Mouse (Mus musculus): ENCODE measurements around the gene Stk32b. TPM values are rescaled to one million over a fixed set of nuclear protein-coding genes. Genes with fewer than 3 reads are reported as not detected.

The Stk32b gene
- total and polyA plus RNA-seq, 2 experiments from 2014 or later = 18.9 to 22.8 TPM

GRCm38 (mm10) chr5:37642486-37642885 is 74.5 kb downstream of the Stk32b start:
- H3K9me3 ChIP-seq (ENCODE audit: low read length) = no peaks in the 10 kb centered on the region
- 42% methylated on average over 7 of the region's 7 CpGs for WGBS
- no peak overlapping the region for H3K9ac ChIP-seq
- no peaks in the 10 kb centered on the region for H3K4me1 ChIP-seq (ENCODE audit: insufficient read depth)
- H3K4me3 ChIP-seq (ENCODE audit: low read depth, low read length) = no peak overlapping the region
- no peaks in the 10 kb centered on the region for H3K36me3 ChIP-seq (ENCODE audit: insufficient read depth)
- no peaks in the 10 kb centered on the region for H3K27me3 ChIP-seq (ENCODE audit: insufficient read depth, low read length)
- H3K4me2 ChIP-seq (ENCODE audit: low read depth) = no peak overlapping the region
- H3K27ac ChIP-seq (ENCODE audit: low read depth, low read length) = no peak overlapping the region
- no peak for TF ChIP-seq CTCF (IDR thresholded peaks at IDR 0.05; ENCODE audit: low read depth)
- no peak for ATAC-seq
- DNase-seq = peak; percentile 40

DNA sequence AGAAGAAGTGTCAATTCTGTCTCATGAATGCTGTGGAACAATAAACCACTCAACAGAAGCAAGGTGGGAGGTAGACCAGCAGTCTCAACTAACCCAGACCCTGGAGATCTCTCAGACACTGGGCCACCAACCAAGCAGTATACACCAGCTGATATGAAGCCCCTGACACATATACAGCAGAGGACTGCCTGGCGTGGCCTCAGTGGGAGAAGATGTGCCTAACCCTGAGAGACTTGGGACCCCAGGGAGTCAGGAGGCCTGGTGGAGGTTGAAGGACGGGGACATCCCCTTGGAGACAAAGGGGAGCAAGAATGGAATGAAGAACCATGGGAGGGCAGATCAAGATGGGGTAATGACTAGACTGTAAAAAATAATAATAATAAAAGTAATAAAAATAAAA is 82.2 kb downstream of the Stk32b start:
- Histone ChIP-seq H3K4me1 (ENCODE audit: insufficient read depth) (no peaks in the 10 kb centered on the region), H3K9me3 (ENCODE audit: low read length) (0 out of 2 replicates have a peak, but pooled peaks cover 3% of the 10 kb centered on the region), H3K27me3 (ENCODE audit: insufficient read depth, low read length) (no peaks in the 10 kb centered on the region), H3K4me2 (ENCODE audit: low read depth) (no peak overlapping the region), H3K9ac (no peak overlapping the region), H3K4me3 (ENCODE audit: low read depth, low read length) (no peak overlapping the region), H3K27ac (ENCODE audit: low read depth, low read length) (no peak overlapping the region), H3K36me3 (ENCODE audit: insufficient read depth) (no peaks in the 10 kb centered on the region)
- WGBS = 73% methylated on average over 2 of the region's 2 CpGs
- DNase-seq (no peak), ATAC-seq (no peak)
- TF ChIP-seq CTCF (IDR thresholded peaks at IDR 0.05; ENCODE audit: low read depth) = no peak

DNA sequence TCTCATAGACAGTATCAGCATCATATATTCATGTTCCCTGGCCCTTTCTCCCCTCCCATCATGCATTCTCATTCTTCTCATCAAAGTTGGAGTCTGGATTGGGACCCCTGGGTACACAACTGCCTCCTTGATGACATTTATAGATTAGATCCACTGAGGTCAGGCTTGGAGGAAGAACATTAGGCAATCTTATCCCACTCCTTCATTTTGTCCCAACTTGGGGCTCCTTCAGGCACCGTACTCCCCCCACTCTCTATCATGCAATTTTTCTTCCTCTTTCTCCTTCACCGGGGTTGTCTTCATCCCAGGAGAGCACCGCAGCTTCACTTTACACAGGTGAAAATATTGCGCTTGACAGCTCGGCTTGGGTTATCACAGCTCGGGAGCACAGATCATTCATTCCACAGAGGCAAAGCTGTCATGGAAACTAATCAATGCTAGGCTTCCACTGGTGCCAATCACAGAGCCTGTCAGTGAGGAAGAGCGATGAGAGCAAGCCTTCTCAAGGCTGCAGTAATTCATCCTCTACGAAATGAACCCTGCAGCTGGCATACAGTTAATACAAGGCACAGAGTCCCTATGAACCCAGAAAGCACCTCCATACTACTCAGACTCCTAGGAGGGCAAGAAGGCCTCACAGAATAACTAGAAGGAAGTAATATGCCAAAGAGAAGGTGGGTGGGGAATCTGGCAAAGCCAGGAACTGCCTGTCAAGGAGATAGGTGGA is 89.4 kb downstream of the Stk32b start:
- Histone ChIP-seq H3K27ac (ENCODE audit: low read depth, low read length) (no peak overlapping the region), H3K4me2 (ENCODE audit: low read depth) (no peak overlapping the region), H3K27me3 (ENCODE audit: insufficient read depth, low read length) (no peaks in the 10 kb centered on the region), H3K4me1 (ENCODE audit: insufficient read depth) (no peaks in the 10 kb centered on the region), H3K4me3 (ENCODE audit: low read depth, low read length) (no peak overlapping the region), H3K36me3 (ENCODE audit: insufficient read depth) (no peaks in the 10 kb centered on the region), H3K9ac (no peak overlapping the region), H3K9me3 (ENCODE audit: low read length) (0 out of 2 replicates have a peak, but pooled peaks cover 3% of the 10 kb centered on the region)
- DNase-seq (no peak), ATAC-seq (peak; percentile 56; the same call in 1 of the 2 replicates)
- TF ChIP-seq CTCF (IDR thresholded peaks at IDR 0.05; ENCODE audit: low read depth) = no peak
- WGBS = 82% methylated on average over 8 of the region's 8 CpGs

DNA sequence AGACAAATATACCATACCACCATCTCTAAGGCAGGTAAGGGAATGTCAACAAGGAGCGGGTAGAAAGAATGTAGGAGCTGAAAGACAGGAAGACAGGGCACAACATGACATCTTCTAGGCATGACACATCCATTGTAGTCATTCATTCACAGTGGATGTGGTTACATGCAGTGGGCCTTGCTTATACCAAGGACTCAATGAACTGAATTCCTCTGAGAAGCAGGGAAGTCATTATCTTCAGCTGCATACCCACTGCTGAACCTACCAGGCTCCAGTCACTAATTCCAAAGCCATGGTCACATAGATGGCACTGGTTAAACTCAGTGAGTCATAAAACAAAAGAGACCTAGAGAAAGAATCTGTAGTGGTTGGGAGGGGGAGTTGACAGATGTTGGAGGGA is 105.1 kb downstream of the Stk32b start:
- DNase-seq (no peak), ATAC-seq (no peak)
- Histone ChIP-seq H3K9me3 (ENCODE audit: low read length) (no peaks in the 10 kb centered on the region), H3K9ac (no peak overlapping the region), H3K27me3 (ENCODE audit: insufficient read depth, low read length) (no peaks in the 10 kb centered on the region), H3K4me1 (ENCODE audit: insufficient read depth) (no peaks in the 10 kb centered on the region), H3K4me2 (ENCODE audit: low read depth) (no peak overlapping the region), H3K36me3 (ENCODE audit: insufficient read depth) (no peaks in the 10 kb centered on the region), H3K27ac (ENCODE audit: low read depth, low read length) (no peak overlapping the region), H3K4me3 (ENCODE audit: low read depth, low read length) (no peak overlapping the region)
- no peak for TF ChIP-seq CTCF (IDR thresholded peaks at IDR 0.05; ENCODE audit: low read depth)
- WGBS = 91% methylated on average over 1 of the region's 1 CpGs

DNA sequence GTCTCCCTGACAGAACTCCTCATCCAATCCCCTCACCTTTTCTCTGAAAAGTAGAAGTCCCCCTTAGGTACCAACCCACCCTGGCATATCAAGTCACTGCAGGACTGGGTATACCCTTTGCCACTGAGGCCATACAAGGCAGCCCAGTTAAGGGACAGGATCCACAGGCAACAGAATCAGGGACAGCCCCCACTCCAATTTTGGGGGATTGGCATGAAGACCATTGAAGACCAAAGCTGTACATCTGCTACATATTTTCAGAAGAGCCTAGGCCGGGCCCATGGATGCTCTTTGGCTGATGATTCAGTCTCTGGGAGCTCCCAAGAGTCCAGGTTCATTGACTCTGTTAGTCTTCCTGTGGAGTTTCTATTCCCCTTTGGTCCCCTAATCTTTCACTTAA is 117.4 kb downstream of the Stk32b start:
- DNase-seq (no peak), ATAC-seq (no peak)
- 88% methylated on average over 1 of the region's 1 CpGs for WGBS
- Histone ChIP-seq H3K9ac (no peak overlapping the region), H3K9me3 (ENCODE audit: low read length) (no peaks in the 10 kb centered on the region), H3K27me3 (ENCODE audit: insufficient read depth, low read length) (no peaks in the 10 kb centered on the region), H3K36me3 (ENCODE audit: insufficient read depth) (no peaks in the 10 kb centered on the region), H3K4me3 (ENCODE audit: low read depth, low read length) (no peak overlapping the region), H3K27ac (ENCODE audit: low read depth, low read length) (no peak overlapping the region), H3K4me2 (ENCODE audit: low read depth) (no peak overlapping the region), H3K4me1 (ENCODE audit: insufficient read depth) (no peaks in the 10 kb centered on the region)
- TF ChIP-seq CTCF (IDR thresholded peaks at IDR 0.05; ENCODE audit: low read depth) = no peak

DNA sequence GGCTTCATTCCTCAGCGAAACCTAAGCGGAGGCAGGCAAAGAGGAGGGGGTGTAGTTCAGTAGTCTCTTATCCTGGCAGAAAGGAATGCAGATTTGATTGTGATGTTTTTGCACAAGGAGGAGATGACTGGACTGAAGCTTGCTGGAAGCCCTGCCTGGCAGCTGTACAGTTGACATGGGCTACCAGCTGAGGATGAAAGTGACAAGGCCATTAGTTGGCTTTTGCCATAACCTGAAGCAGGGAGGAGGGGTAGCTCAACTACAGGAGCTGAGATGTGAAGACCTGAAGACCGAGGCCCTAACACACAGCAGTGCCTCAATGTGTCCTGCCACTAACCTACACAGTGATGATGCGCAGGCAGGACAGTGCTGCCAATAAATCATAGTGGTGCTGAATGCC is 118.7 kb downstream of the Stk32b start:
- Histone ChIP-seq H3K27me3 (ENCODE audit: insufficient read depth, low read length) (no peaks in the 10 kb centered on the region), H3K9ac (no peak overlapping the region), H3K36me3 (ENCODE audit: insufficient read depth) (no peaks in the 10 kb centered on the region), H3K9me3 (ENCODE audit: low read length) (no peaks in the 10 kb centered on the region), H3K4me1 (ENCODE audit: insufficient read depth) (no peaks in the 10 kb centered on the region), H3K27ac (ENCODE audit: low read depth, low read length) (no peak overlapping the region), H3K4me3 (ENCODE audit: low read depth, low read length) (no peak overlapping the region), H3K4me2 (ENCODE audit: low read depth) (no peak overlapping the region)
- DNase-seq (no peak), ATAC-seq (no peak)
- no peak for TF ChIP-seq CTCF (IDR thresholded peaks at IDR 0.05; ENCODE audit: low read depth)
- 89% methylated on average over 4 of the region's 4 CpGs for WGBS

- 82% methylated on average over 5 of the region's 5 CpGs for WGBS
- Histone ChIP-seq H3K4me3 (ENCODE audit: low read depth, low read length) (no peak overlapping the region), H3K4me1 (ENCODE audit: insufficient read depth) (no peaks in the 10 kb centered on the region), H3K36me3 (ENCODE audit: insufficient read depth) (no peaks in the 10 kb centered on the region), H3K27me3 (ENCODE audit: insufficient read depth, low read length) (no peaks in the 10 kb centered on the region), H3K4me2 (ENCODE audit: low read depth) (no peak overlapping the region), H3K9me3 (ENCODE audit: low read length) (no peaks in the 10 kb centered on the region), H3K27ac (ENCODE audit: low read depth, low read length) (no peak overlapping the region), H3K9ac (no peak overlapping the region)
- no peak for TF ChIP-seq CTCF (IDR thresholded peaks at IDR 0.05; ENCODE audit: low read depth)
- ATAC-seq (no peak), DNase-seq (no peak)
Observed at GRCm38 (mm10) chr5:37592411-37592810, 124.6 kb downstream of the Stk32b start.
